ENCODE assay signal across 15 mouse cellular contexts in the genomic region with DNA sequence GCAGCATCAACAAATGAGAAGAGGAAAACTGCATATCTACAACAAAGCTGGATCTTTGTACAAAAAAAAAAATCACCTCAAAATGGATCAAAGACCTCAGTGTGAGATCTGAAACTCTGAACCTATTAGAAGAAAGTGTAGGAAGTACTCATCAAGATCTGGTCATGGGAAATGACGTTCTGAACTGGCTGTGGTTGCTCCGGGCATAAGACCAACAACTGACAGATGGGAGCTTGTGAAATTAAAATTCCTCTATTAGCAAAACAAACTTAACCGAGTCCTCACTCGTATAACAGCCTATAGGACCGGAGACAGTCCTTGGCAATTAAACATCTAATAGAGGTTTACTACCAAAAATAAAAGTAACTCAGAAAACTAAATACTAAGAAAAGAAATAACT.
DNase-seq lines count a peak whose midpoint lies in the region; ATAC-seq and TF ChIP-seq lines count a peak whose summit lies in the region.
"Had no signal": no experiment of that assay in that cellular context is flagged by ENCODE, and none has a peak within 500 bp of the region (broad histone marks: within the 10 kb centered on the region; RNA-seq: fewer than 3 reads in every experiment).

No protein-coding gene starts in this region.

- peak; percentile 63 for ATAC-seq in inflammation-experienced regulatory T-cells, adult 6 months
- ATAC-seq: activated CD4-positive, CD25-positive, alpha-beta regulatory T cell, adult 4 months had no signal

- no peaks in the 10 kb centered on the region for H3K4me1 ChIP-seq in kidney, adult 2 months (ENCODE audit: control insufficient read depth, insufficient read depth, low read length)
- H3K4me1 ChIP-seq: forebrain, embryonic 10.5 days; hindbrain, embryonic 15.5 days; midbrain, embryonic 10.5 days; neural tube, embryonic 12.5 days; stomach, embryonic 15.5 days had no signal

- no peak overlapping the region for H3K4me3 ChIP-seq in kidney, adult 2 months (ENCODE audit: insufficient read depth, low read depth, low read length)
- H3K4me3 ChIP-seq: forebrain, embryonic 10.5 days; hindbrain, embryonic 15.5 days; midbrain, embryonic 10.5 days; neural tube, embryonic 12.5 days; stomach, embryonic 15.5 days had no signal

- no peak overlapping the region for H3K27ac ChIP-seq in kidney, adult 2 months (ENCODE audit: insufficient read depth, low read depth, low read length)
- H3K27ac ChIP-seq: forebrain, embryonic 10.5 days; hindbrain, embryonic 15.5 days; midbrain, embryonic 10.5 days; neural tube, embryonic 12.5 days had no signal

- no peaks in the 10 kb centered on the region for H3K27me3 ChIP-seq in kidney, adult 2 months (replicated peaks; ENCODE audit: control insufficient read depth, insufficient read depth, low read length)
- H3K27me3 ChIP-seq: hindbrain, embryonic 15.5 days; neural tube, embryonic 12.5 days; stomach, embryonic 15.5 days had no signal

- intact Hi-C loops in left cerebral cortex, postnatal 10 days (cut with DNase I): no loop called here

- no peak for TF ChIP-seq CTCF in kidney, adult 2 months (conservative IDR thresholded peaks at IDR 0.05; ENCODE audit: insufficient read depth, insufficient read length, low read depth, low read length)

- peak; percentile 32 for DNase-seq in kidney, adult 2 months
- no peak for DNase-seq in kidney, adult 18-20 months
- DNase-seq in NIH3T3 (ENCODE audit: low read depth) (peak; percentile 34), liver (no peak)
- DNase-seq in cerebellum, postnatal 36 days: peak; percentile 34 to 48
- DNase-seq in thymus, postnatal 36 days: no peak
- no peak for DNase-seq in left cerebral cortex, postnatal 10 days (ENCODE audit: extremely low spot score in 1 of 2, low spot score in 2 of 2)
- DNase-seq: gastrocnemius, postnatal 10 days had no signal

- TF ChIP-seq POLR2A in kidney, adult 2 months (IDR thresholded peaks at IDR 0.05; ENCODE audit: low read depth, low read length): no peak

- WGBS in kidney, adult 2 months: 61% methylated on average over 5 of the region's 5 CpGs

- H3K36me3 ChIP-seq in kidney, adult 2 months (ENCODE audit: control insufficient read depth, insufficient read depth, low read length): no peaks in the 10 kb centered on the region
- H3K36me3 ChIP-seq: forebrain, embryonic 10.5 days; hindbrain, embryonic 15.5 days; midbrain, embryonic 10.5 days; neural tube, embryonic 12.5 days; stomach, embryonic 15.5 days had no signal

Comparison
In these comparisons a context has a peak if more than half of its experiments do, and no peak if none do; other contexts are left out.
1. DNase-seq: peak in kidney, adult 2 months (single experiment), NIH3T3 (single experiment) and cerebellum, postnatal 36 days (2 of 2); none in kidney, adult 18-20 months (single experiment), liver (single experiment), thymus, postnatal 36 days (0 of 2) and left cerebral cortex, postnatal 10 days (0 of 2).